In the genomic region with DNA sequence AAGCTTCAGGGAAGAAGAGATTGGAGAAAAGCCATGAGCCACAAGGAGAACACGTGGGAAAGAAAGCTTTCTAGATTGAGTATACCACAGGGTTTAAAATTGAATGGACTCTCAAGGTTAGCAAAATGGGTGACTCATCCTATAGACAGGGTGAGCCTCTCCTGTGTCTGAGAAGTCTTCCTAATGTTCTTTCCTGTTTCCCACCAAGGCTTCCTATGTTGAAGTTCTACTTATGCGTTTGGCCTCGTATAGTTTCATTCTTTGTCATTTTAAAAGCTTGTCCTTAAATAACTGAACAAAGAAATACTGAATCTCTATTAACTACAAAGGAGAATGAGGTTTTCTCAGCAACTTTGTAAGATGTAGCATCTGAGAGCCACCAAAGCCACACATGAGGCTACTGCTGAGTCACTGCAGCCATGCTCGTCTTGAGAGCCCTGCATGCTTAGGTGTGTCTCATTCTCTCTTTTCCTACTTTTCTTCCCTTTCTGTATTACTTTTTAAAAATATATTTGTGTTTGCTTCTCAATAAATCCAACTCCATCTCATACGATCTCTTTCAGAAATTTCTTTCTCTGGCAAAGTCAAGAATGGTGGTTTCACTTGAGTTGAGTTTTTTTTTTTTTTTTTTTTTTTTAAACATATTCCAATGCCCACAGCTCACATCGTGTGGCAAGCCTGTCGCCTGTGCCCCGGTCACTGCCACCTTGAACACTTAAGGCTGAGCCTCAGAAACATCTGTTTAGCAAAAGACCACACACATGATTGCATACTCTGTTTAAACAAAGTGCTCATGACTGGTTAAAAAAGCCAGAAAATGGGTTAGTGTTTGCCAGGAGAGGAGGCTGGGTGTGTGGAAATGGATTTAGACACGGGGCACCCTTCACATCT, we compare ENCODE assay signal across 8 mouse cellular contexts. TPM values are rescaled to one million over a fixed set of nuclear protein-coding genes. Genes with fewer than 3 reads are reported as not detected.
DNase-seq lines count a peak whose midpoint lies in the region; ATAC-seq and TF ChIP-seq lines count a peak whose summit lies in the region.

No protein-coding gene starts in this region.

- TF ChIP-seq POLR2A in kidney, adult 2 months (IDR thresholded peaks at IDR 0.05; ENCODE audit: low read depth, low read length) = no peak

- TF ChIP-seq EP300 in heart, postnatal 0 days (IDR thresholded peaks at IDR 0.05; ENCODE audit: low read depth) = no peak

- no peak for DNase-seq in kidney, adult 2 months
- DNase-seq in kidney, adult 9 months = no peak
- peak; percentile 8 for DNase-seq in T-cell, adult 2 months (ENCODE audit: low spot score)
- DNase-seq in heart, postnatal 0 days (ENCODE audit: low spot score) = no peak
- no peak for DNase-seq in cerebellum, adult 11-12 months
- DNase-seq in cerebellum, adult 8-10 months = no peak
- DNase-seq in gastrocnemius, postnatal 4 days (ENCODE audit: low spot score in 2 of 2) = no peak

- peak; percentile 15; the same call in 1 of the 2 replicates for ATAC-seq in heart, postnatal 0 days (ENCODE audit: insufficient read depth, low read depth)

- no peaks in the 10 kb centered on the region for H3K4me1 ChIP-seq in kidney, adult 2 months (ENCODE audit: control insufficient read depth, insufficient read depth, low read length)
- peaks cover 6% of the 10 kb centered on the region; the same call in 1 of the 2 replicates for H3K4me1 ChIP-seq in heart, postnatal 0 days (ENCODE audit: control insufficient read depth, insufficient read depth)

- 47% methylated on average over 9 of the region's 9 CpGs for WGBS in kidney, adult 2 months
- 46% methylated on average over 9 of the region's 9 CpGs for WGBS in heart, postnatal 0 days
- 35% methylated on average over 8 of the region's 9 CpGs for WGBS in macrophage (ENCODE audit: missing documents)

- H3K9me3 ChIP-seq in heart, postnatal 0 days (replicated peaks; ENCODE audit: control insufficient read depth, low read length) = no peaks in the 10 kb centered on the region

- H3K27ac ChIP-seq in kidney, adult 2 months (ENCODE audit: insufficient read depth, low read depth, low read length) = peak overlapping the region; percentile 89
- H3K27ac ChIP-seq in heart, postnatal 0 days (ENCODE audit: low read depth) = peak overlapping the region; percentile 89
- H3K27ac ChIP-seq in macrophage = peak overlapping the region; percentile 79

- H3K27me3 ChIP-seq in kidney, adult 2 months (replicated peaks; ENCODE audit: control insufficient read depth, insufficient read depth, low read length) = no peaks in the 10 kb centered on the region
- H3K27me3 ChIP-seq in heart, postnatal 0 days (ENCODE audit: control insufficient read depth, insufficient read depth, low read length) = no peaks in the 10 kb centered on the region

- peak overlapping the region; percentile 58 for H3K4me3 ChIP-seq in kidney, adult 2 months (ENCODE audit: insufficient read depth, low read depth, low read length)
- peak overlapping the region; percentile 41 for H3K4me3 ChIP-seq in heart, postnatal 0 days (ENCODE audit: low read depth, low read length)
- peak overlapping the region; percentile 21 for H3K4me3 ChIP-seq in macrophage (ENCODE audit: inconsistent target)

- no peaks in the 10 kb centered on the region for H3K79me2 ChIP-seq in macrophage (ENCODE audit: inconsistent target)

- H3K36me3 ChIP-seq in kidney, adult 2 months (ENCODE audit: control insufficient read depth, insufficient read depth, low read length) = no peaks in the 10 kb centered on the region
- peaks cover 3% of the 10 kb centered on the region for H3K36me3 ChIP-seq in heart, postnatal 0 days (replicated peaks; ENCODE audit: control insufficient read depth, insufficient read depth, low read length)
- H3K36me3 ChIP-seq in macrophage (ENCODE audit: inconsistent target) = 0 out of 2 replicates have a peak, but pooled peaks cover 3% of the 10 kb centered on the region

- peak overlapping the region; percentile 68 for H3K4me2 ChIP-seq in heart, postnatal 0 days (ENCODE audit: low read depth, low read length)

- peak overlapping the region; percentile 49 for H3K9ac ChIP-seq in heart, postnatal 0 days (replicated peaks; ENCODE audit: low read depth, low read length)

- TF ChIP-seq CTCF in kidney, adult 2 months (conservative IDR thresholded peaks at IDR 0.05; ENCODE audit: insufficient read depth, insufficient read length, low read depth, low read length) = no peak
- no peak for TF ChIP-seq CTCF in heart, postnatal 0 days (IDR thresholded peaks at IDR 0.05; ENCODE audit: low read depth)

RNA-seq across cellular contexts. Expression of a gene that starts 0.7 kb away (rescaled TPM):
- polyA plus RNA-seq in kidney, adult 2 months (2012; rRNA removed) = 9.7 and 14.2 TPM in 2 replicates
- total RNA-seq in heart, postnatal 0 days (2014; rRNA removed; ENCODE audit: low replicate concordance) = 3.9 and 5.5 TPM in 2 replicates
- polyA plus RNA-seq in heart, postnatal 0 days (2015; fragmentation: Nextera tagmentation; extraction: Ambion mirVana) = 6.3 and 7.9 TPM in 2 replicates
- 1 to 10 TPM in 19 of 26 experiments, under 1 TPM in 6, not detected in 1; 0.25 to 9.6 (median 2.4) TPM for total RNA-seq in macrophage (2018; cell fraction: chromatin; rRNA removed)
- 10 to 100 TPM in 13 of 26 experiments, 1 to 10 TPM in 13; 4.9 to 25.0 (median 11.0) TPM for total RNA-seq in macrophage (2018; cell fraction: cytosol; rRNA removed)
- total RNA-seq in macrophage (2018; cell fraction: nucleus; rRNA removed) = 10 to 100 TPM in 12 of 26 experiments, 1 to 10 TPM in 13, under 1 TPM in 1; 0.78 to 21.5 (median 6.0) TPM
- polyA plus RNA-seq in macrophage (2018) = 5.1 to 13.2 TPM (median 9.9 TPM) in 3 replicates
- total RNA-seq in gastrocnemius, postnatal 4 days (2021) = 1 to 10 TPM; 3.4 to 4.1 TPM

RNA-seq across cellular contexts. Expression of a gene that starts 23.4 kb away (rescaled TPM):
- polyA plus RNA-seq in kidney, adult 2 months (2012; rRNA removed) = 0.03 and 0.08 TPM in 2 replicates
- 0.23 and 0.81 TPM in 2 replicates for total RNA-seq in heart, postnatal 0 days (2014; rRNA removed; ENCODE audit: low replicate concordance)
- polyA plus RNA-seq in heart, postnatal 0 days (2015; fragmentation: Nextera tagmentation; extraction: Ambion mirVana) = 0.33 and 0.36 TPM in 2 replicates
- total RNA-seq in macrophage (2018; cell fraction: chromatin; rRNA removed) = under 1 TPM in 3 of 26 experiments, not detected in 23; 0.16 to 0.43 (median 0.41) TPM
- under 1 TPM in 23 of 26 experiments, not detected in 3; 0.03 to 0.50 (median 0.14) TPM for total RNA-seq in macrophage (2018; cell fraction: cytosol; rRNA removed)
- under 1 TPM in 4 of 26 experiments, not detected in 22; 0.18 to 0.56 (median 0.31) TPM for total RNA-seq in macrophage (2018; cell fraction: nucleus; rRNA removed)
- polyA plus RNA-seq in macrophage (2018) = 0.10 to 0.26 TPM in 2 of 3 replicates, not detected in the other
- under 1 TPM; 0.17 to 0.26 TPM for total RNA-seq in gastrocnemius, postnatal 4 days (2021)

RNA-seq across cellular contexts. Expression of a gene that starts 38.8 kb away (rescaled TPM):
- 6.1 and 7.1 TPM in 2 replicates for polyA plus RNA-seq in kidney, adult 2 months (2012; rRNA removed)
- total RNA-seq in heart, postnatal 0 days (2014; rRNA removed; ENCODE audit: low replicate concordance) = 46.1 and 66.6 TPM in 2 replicates
- 23.4 and 30.8 TPM in 2 replicates for polyA plus RNA-seq in heart, postnatal 0 days (2015; fragmentation: Nextera tagmentation; extraction: Ambion mirVana)
- total RNA-seq in macrophage (2018; cell fraction: chromatin; rRNA removed) = 1 to 10 TPM in 15 of 26 experiments, under 1 TPM in 8, not detected in 3; 0.34 to 4.1 (median 1.2) TPM
- 1 to 10 TPM; 4.1 to 8.5 (median 6.3) TPM for total RNA-seq in macrophage (2018; cell fraction: cytosol; rRNA removed)
- total RNA-seq in macrophage (2018; cell fraction: nucleus; rRNA removed) = 1 to 10 TPM in 24 of 26 experiments, under 1 TPM in 2; 0.89 to 7.5 (median 2.3) TPM
- polyA plus RNA-seq in macrophage (2018) = 3.7 to 12.9 TPM (median 6.1 TPM) in 3 replicates
- total RNA-seq in gastrocnemius, postnatal 4 days (2021) = 1 to 10 TPM; 2.1 to 2.4 TPM
